Mouse (Mus musculus) liver, adult 2 months (tissue): ENCODE data around the gene Dapk2. TPM values are rescaled to one million over a fixed set of nuclear protein-coding genes. Genes with fewer than 3 reads are reported as not detected.

ENCODE experiments used
- DNase-seq: peaks from one replicate; pipeline ENCODE4 v3.0.0-alpha.2; 2011; ENCODE audit warnings: low read depth, low spot score; ENCODE audit errors: extremely low read depth
- H3K27ac ChIP-seq: fragments of 200-500 bp; replicated peaks from 2 replicates; pipeline ENCODE4 v1.5.1; 2012; ENCODE audit warnings: low read depth, mild to moderate bottlenecking, control low read depth, inconsistent platforms, low read length; ENCODE audit not compliant: insufficient read depth
- H3K27me3 ChIP-seq: fragments of 200-500 bp; 2 replicates; pipeline ENCODE4 v1.6.1; 2012; ENCODE audit warnings: mild to moderate bottlenecking, moderate library complexity, low read length, inconsistent platforms; ENCODE audit not compliant: control insufficient read depth, insufficient read depth
- H3K36me3 ChIP-seq: fragments of 200-500 bp; 2 replicates; pipeline ENCODE4 v1.6.1; 2012; ENCODE audit warnings: low read length, inconsistent platforms; ENCODE audit not compliant: control insufficient read depth, insufficient read depth
- H3K4me1 ChIP-seq: fragments of 200-500 bp; 2 replicates; pipeline ENCODE4 v1.6.1; 2011; ENCODE audit warnings: low read length; ENCODE audit not compliant: control insufficient read depth, insufficient read depth
- H3K4me3 ChIP-seq: fragments of 200-500 bp; 2 replicates; pipeline ENCODE4 v1.5.1; 2011; ENCODE audit warnings: low read depth, mild to moderate bottlenecking, control low read depth, low read length, moderate library complexity; ENCODE audit not compliant: insufficient read depth
- H3K79me2 ChIP-seq: fragments of 200-500 bp; 2 replicates; pipeline ENCODE4 v1.6.1; 2012; ENCODE audit warnings: inconsistent platforms, mild to moderate bottlenecking, low read length, moderate library complexity; ENCODE audit not compliant: control insufficient read depth, insufficient read depth
- H3K9ac ChIP-seq: fragments of 200-500 bp; 2 replicates; pipeline ENCODE4 v1.6.1; 2012; ENCODE audit warnings: low read depth, mild to moderate bottlenecking, control low read depth, inconsistent platforms, low read length
- CTCF ChIP-seq: fragments of 200-500 bp; IDR thresholded peaks from 2 replicates; pipeline ENCODE4 v1.5.1; 2011; ENCODE audit warnings: low read depth, low read length, control low read depth
- POLR2A ChIP-seq: fragments of 200-500 bp; IDR thresholded peaks from 2 replicates; pipeline ENCODE4 v1.6.1; 2011; ENCODE audit warnings: low read length, control low read depth; ENCODE audit not compliant: insufficient read depth; ENCODE audit errors: extremely low read depth
- WGBS: fragments of 180-500 bp; shearing (Covaris S2); methylation state at CpG from one replicate; pipeline ENCODE4 v1.1.7; 2018; 5-methylcytosine and 5-hydroxymethylcytosine counted together
- polyA plus RNA-seq: library from polyadenylated mRNA; depleted of rRNA; stranded (reverse); fragments of >200 nt; gene quantifications from 2 replicates; pipeline ENCODE4 v1.2.3, GENCODE M21; 2012
- total RNA-seq: library from RNA; depleted of rRNA; stranded (reverse); fragments of >200 nt; gene quantifications from 2 replicates; pipeline ENCODE4 v1.2.3, GENCODE M21; 2014

The Dapk2 gene
- total and polyA plus RNA-seq, 2 experiments = 6.2 to 9.6 TPM

DNA sequence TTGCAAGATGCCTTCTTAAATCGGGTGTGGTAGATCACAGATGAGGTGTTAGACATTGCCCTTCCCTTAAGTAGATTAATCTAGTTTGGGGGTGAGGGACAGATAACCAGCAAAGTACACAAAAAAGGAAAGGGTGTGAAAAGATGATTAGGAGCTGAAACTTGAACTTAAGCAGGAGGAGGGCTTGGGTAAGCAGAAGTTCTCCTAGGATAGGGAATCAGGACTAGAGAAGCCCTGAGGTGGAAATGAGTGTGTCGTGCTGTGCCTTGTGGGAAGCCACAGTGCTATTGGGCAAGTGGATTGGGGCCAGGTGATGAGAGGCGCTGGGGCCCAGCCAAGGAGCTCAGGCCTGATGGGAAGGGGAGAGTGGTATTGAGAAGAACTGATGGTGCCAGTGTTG lies 36.0 kb downstream of the Dapk2 start:
- no peaks in the 10 kb centered on the region for H3K27me3 ChIP-seq
- DNase-seq = no peak
- no peak overlapping the region for H3K27ac ChIP-seq
- no peak overlapping the region for H3K9ac ChIP-seq
- H3K79me2 ChIP-seq = peaks cover 22% of the 10 kb centered on the region; the same call in 1 of the 2 replicates
- H3K4me1 ChIP-seq = 0 out of 2 replicates have a peak, but pooled peaks cover under 1% of the 10 kb centered on the region
- no peaks in the 10 kb centered on the region for H3K36me3 ChIP-seq
- H3K4me3 ChIP-seq = no peak overlapping the region
- TF ChIP-seq CTCF (no peak), POLR2A (no peak)
- WGBS = 75% methylated on average over 3 of the region's 3 CpGs

DNA sequence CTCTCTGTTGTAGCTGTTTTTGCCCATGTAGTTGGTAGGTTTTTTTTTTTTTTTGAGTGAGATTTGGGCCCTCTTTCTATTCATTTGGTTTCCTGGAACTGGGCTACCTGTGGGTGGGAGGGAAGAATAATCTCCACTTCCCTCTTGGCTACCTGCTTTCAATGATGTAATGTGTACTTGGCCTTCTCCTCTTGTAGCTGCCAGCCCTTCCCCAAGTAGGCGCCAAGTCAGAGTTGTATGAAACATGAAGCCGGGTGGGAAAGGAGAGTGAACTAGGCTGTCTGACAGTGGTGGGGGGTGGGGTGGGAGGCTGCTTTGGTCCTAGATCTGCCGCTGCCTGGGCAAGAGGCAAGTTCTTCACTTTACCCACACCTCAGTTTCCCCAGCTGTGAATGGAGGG lies 38.5 kb downstream of the Dapk2 start:
- Histone ChIP-seq H3K4me3 (no peak overlapping the region), H3K9ac (no peak overlapping the region), H3K27ac (no peak overlapping the region), H3K27me3 (no peaks in the 10 kb centered on the region), H3K36me3 (no peaks in the 10 kb centered on the region), H3K79me2 (peaks cover 15% of the 10 kb centered on the region; the same call in 1 of the 2 replicates), H3K4me1 (peaks cover 9% of the 10 kb centered on the region)
- DNase-seq = peak; percentile 67
- 46% methylated on average over 3 of the region's 3 CpGs for WGBS
- TF ChIP-seq CTCF = no peak
- no peak for TF ChIP-seq POLR2A

DNA sequence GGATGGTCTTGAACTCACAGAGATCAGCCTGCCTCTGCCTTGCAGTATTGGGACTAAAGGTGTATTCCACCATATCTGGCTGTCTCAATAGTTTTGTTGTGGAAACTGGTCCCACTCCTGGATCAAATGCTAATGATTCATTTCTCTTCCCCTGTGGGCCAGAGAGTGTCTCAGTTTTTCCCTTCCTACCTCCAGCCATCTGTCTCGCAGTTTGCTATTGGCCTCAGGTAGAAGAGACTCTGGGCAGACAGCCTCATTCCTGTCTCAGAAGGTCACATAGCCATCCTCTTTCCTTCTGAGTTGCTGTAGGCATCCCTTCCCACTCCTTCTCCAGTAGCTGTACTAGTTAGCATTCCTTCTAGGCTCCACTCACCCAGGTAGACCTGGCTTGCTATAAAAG lies 40.5 kb downstream of the Dapk2 start:
- H3K4me1 ChIP-seq = peaks cover 9% of the 10 kb centered on the region
- no peaks in the 10 kb centered on the region for H3K36me3 ChIP-seq
- no peaks in the 10 kb centered on the region for H3K27me3 ChIP-seq
- DNase-seq = no peak
- TF ChIP-seq POLR2A (no peak), CTCF (no peak)
- 100% methylated on average over 1 of the region's 1 CpGs for WGBS
- no peak overlapping the region for H3K9ac ChIP-seq
- H3K79me2 ChIP-seq = peaks cover 13% of the 10 kb centered on the region; the same call in 1 of the 2 replicates
- H3K4me3 ChIP-seq = no peak overlapping the region
- no peak overlapping the region for H3K27ac ChIP-seq

DNA sequence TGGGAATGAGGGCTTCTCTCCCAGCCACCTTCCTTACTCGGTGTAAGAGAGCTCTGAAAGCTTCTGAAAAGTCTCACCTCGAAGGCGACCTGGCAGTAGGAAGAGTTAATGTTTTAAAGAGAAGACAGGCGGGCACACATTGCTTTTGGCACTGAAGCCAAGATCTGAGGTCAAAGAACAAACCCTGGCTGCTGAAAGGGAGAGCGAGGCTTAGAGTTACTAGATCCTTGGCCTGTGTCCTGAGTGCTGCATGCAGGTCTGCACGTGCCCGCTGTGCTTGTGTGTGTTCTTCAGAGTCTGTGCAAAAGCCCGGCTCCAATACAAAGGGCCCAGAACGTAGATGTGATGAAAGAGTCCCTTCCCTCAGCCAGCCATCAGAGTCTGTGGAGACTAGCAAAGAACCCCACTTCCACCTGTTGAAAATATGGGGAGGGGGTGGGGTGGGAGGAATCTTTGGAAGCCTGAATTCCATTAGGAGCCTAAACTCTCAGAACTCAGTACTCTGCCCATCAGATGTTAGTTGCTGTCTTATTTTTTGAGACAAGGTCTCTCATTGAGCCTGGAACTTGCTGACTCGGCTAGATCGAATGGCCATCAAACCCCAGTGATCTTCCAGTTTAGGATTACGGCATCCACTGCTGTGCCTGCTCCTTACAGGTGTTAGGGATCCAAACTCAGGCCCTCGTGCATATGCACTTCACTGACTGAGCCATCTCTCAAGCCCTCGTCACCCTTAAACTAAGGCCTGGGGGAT lies 41.8 kb downstream of the Dapk2 start:
- Histone ChIP-seq H3K27me3 (no peaks in the 10 kb centered on the region), H3K4me1 (peaks cover 9% of the 10 kb centered on the region), H3K79me2 (peaks cover 13% of the 10 kb centered on the region; the same call in 1 of the 2 replicates), H3K4me3 (no peak overlapping the region), H3K36me3 (no peaks in the 10 kb centered on the region), H3K9ac (no peak overlapping the region), H3K27ac (peak overlapping the region; percentile 1; the same call in 1 of the 2 replicates)
- WGBS = 44% methylated on average over 14 of the region's 14 CpGs
- TF ChIP-seq CTCF (no peak), POLR2A (no peak)
- DNase-seq = peak; percentile 97

DNA sequence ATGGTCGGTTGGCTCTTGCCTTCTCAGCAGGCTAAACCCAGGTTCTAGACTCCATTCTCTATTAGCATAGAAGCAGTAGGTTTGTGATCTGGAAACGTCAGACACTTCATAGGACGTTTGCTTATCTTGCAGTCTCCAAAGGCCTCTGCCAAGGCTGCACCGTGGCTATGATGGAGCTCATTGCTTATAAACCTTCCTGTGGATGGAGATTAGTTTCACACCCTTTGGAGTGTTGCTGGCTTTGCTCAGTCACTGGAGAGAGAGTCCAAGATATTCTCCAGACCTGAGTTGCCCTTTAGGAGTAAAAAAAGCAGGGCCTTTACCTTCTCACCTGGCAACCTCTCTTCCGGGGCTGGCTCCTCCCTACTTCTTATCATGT lies 42.4 kb downstream of the Dapk2 start:
- 59% methylated on average over 5 of the region's 5 CpGs for WGBS
- TF ChIP-seq POLR2A (no peak), CTCF (no peak)
- no peak overlapping the region for H3K27ac ChIP-seq
- H3K27me3 ChIP-seq = no peaks in the 10 kb centered on the region
- no peak overlapping the region for H3K4me3 ChIP-seq
- no peak for DNase-seq
- no peak overlapping the region for H3K9ac ChIP-seq
- H3K36me3 ChIP-seq = no peaks in the 10 kb centered on the region
- peaks cover 9% of the 10 kb centered on the region for H3K4me1 ChIP-seq
- H3K79me2 ChIP-seq = peaks cover 13% of the 10 kb centered on the region; the same call in 1 of the 2 replicates

DNA sequence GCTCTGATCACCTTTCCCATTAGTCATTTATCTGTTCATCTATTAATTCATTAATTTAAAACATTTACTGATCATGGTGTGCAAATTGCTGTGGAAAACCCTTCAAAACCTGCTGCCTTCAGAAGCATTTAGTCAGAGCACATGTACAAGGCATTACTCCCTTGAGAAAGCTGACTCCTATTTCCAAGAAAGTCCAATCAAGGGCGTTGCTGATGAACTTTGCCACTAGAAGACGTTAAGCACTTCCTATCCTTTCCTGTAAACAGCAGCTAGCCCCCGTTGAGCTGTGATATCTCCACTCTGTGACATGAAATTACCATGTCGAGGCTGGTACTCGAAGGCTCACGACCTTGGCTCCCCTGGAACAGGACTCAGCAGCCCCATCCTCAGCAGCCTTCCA lies 43.6 kb downstream of the Dapk2 start:
- no peak overlapping the region for H3K4me3 ChIP-seq
- DNase-seq = no peak
- H3K27me3 ChIP-seq = no peaks in the 10 kb centered on the region
- H3K36me3 ChIP-seq = no peaks in the 10 kb centered on the region
- no peak overlapping the region for H3K9ac ChIP-seq
- no peak overlapping the region for H3K27ac ChIP-seq
- 80% methylated on average over 6 of the region's 6 CpGs for WGBS
- TF ChIP-seq CTCF (no peak), POLR2A (no peak)
- H3K4me1 ChIP-seq = peaks cover 9% of the 10 kb centered on the region
- peaks cover 13% of the 10 kb centered on the region; the same call in 1 of the 2 replicates for H3K79me2 ChIP-seq
